Mouse (Mus musculus): Measurements from ENCODE around the gene Plin4.

DNA sequence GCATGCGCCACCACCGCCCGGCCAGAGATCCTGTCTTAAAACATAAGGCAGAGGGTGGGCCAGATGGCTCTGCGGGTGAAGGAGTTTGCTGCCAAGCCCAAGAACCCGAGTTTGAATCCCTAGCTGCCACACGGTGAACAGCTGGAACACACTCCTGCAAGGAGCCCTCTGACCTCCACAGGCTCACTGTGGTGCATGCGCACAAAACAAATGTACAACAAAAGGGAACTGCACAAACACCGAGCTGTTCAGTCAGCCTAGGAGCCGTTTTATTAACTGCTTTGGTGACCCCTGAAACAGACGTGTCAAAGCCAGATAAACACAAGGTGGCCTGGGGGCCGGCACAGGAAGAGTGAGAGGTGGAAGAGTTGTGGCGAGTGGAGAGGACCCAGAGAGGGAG is 9.8 kb upstream of the Plin4 start:
- no peak for TF ChIP-seq CTCF (IDR thresholded peaks at IDR 0.05; ENCODE audit: borderline replicate concordance, insufficient read depth, low read length)
- no peak for TF ChIP-seq POLR2A (IDR thresholded peaks at IDR 0.05; ENCODE audit: low read depth, low read length)

All from embryonic fibroblast, embryonic 13.5 days (primary cell).